Mouse (Mus musculus) liver, adult 2 months (tissue): ENCODE results near the gene Cdc45.

Experiments
- CTCF ChIP-seq: fragments of 200-500 bp; IDR thresholded peaks from 2 replicates; pipeline ENCODE4 v1.5.1; 2011; ENCODE audit warnings: low read depth, low read length, control low read depth
- POLR2A ChIP-seq: fragments of 200-500 bp; IDR thresholded peaks from 2 replicates; pipeline ENCODE4 v1.6.1; 2011; ENCODE audit warnings: low read length, control low read depth; ENCODE audit not compliant: insufficient read depth; ENCODE audit errors: extremely low read depth

DNA sequence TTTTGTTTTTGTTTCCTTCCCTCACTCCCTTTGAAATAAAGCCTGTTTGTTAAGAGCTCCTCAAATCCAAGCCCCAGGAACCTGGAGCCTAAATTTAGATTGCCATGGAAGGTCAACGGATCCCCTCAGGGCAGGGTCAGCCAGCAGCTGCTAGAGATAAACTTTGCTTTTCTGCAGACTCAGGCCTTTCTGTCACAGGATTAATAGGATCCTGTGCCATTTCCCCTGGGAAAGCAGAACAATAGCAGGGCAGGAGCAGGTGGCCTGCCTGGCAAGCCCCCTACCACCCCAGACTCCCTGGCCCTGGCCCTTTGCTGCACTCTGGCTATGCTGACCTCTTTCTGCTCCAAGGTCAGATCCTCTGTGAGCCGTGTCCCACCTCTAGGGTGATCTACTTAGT, 37.9 kb downstream of the Cdc45 start:
- TF ChIP-seq CTCF = no peak
- TF ChIP-seq POLR2A = no peak
